Mouse (Mus musculus): Measurements from ENCODE around the gene Id1. TPM values are rescaled to one million over a fixed set of nuclear protein-coding genes. Genes with fewer than 3 reads are reported as not detected.

Gene Id1
- total RNA-seq, 2 experiments from 2014 or later, result 19.6 to 22.4 TPM

GRCm38 (mm10) chr2:152780466-152780865, 44.4 kb downstream of the Id1 start:
- DNase-seq (ENCODE audit: extremely low spot score in 1 of 2, low spot score in 1 of 2), result no peak

DNA sequence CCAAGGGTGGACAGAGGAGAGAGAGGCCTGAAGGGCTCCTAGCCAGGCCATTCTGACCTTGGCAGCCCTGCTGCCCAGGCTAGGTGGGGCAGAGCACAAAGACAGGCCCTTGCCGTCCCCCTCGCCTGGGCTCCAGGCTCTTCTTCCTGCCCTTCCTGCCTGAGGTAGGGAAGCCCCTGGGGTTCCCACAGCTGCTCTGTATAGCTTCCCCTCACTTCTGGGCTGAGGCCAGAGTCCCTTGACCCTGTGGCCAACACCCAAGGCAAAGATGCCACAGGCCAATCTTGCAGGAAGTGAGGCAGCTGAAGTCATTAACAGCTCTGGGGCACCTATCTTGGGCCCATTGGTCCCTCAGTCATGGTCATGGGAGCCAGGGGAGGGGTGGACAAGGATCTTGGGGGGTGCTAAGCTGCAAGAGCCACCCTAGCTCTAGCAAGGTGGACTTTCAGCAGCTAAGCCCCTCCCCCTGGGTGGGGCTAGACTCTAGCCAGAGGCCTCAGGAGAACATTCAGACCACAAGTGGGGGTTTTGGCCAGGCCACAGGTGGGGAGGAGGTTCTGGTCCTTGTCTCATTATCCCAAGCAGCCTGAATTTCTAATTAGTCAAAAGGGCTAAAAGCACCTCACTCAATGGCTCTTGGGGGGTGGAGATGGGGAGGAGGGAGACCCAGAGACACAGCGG, 45.1 kb downstream of the Id1 start:
- no peak for DNase-seq (ENCODE audit: extremely low spot score in 1 of 2, low spot score in 1 of 2)

- no peak for DNase-seq (ENCODE audit: extremely low spot score in 1 of 2, low spot score in 1 of 2)
Observed at GRCm38 (mm10) chr2:152782656-152783055, 46.6 kb downstream of the Id1 start.

DNA sequence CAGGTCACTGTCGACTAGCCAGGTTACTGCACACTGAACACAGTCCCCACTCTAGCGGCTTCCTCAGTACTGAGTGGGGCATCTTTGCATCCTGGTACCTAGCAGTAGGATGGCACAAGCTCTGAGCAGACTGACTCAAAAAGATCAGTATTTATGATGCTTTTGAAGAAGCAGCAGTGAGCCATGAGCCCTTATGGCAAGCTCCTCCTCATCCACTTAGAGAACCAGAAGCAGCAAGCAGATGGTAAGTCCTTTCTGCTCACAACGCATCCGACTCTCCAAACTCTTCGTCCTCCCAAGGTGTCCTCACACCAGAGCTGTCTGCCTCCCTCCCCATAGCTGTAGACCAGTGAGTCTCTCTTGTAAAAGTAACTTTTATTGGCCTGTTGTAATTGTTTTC, 47.2 kb downstream of the Id1 start:
- no peak for DNase-seq (ENCODE audit: extremely low spot score in 1 of 2, low spot score in 1 of 2)

- DNase-seq (ENCODE audit: extremely low spot score in 1 of 2, low spot score in 1 of 2), result no peak
Observed at GRCm38 (mm10) chr2:152784640-152785039, 48.6 kb downstream of the Id1 start.

DNA sequence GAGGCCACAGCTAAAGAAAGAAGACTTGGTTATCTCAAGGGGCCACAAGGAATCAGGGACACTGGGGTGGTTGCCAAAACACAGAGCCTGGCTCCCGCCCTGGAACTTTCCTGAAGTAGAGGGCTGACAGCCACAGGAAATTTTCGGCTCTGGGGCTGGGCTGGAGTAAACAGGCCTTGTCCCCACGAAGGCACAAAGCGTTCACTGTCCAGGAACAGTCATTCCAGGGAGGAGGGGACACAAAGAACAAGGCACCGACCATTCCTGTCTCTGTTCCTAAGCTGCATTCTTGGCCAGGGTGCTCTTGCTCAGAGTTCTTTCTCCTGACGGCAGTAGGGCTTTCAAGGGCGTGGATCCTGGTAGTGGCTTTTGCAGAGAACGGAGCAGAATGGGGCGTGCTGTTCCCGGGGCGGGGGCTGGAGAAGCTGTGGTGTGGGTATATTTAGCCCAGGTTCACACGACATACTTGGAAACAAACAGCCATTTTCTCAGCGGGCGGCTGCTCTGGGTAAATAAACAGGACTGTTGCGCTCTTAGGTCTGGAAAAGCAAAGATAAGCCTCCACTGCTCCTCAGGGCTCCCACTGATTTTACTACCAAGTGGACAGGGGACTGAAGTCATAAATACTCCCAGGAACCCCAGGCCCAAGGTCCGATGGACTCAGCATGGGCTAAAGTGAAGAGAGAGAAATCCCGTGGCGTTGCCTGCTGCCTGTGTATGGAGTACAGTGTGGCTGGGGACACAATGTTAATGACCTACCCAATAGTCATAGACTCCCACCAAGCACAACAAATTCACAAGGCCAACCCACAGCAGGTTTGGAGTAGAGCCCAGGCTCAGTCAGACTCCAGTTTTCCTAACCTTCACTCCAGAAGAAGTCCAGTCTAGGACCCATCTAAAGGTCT, 49.6 kb downstream of the Id1 start:
- DNase-seq (ENCODE audit: extremely low spot score in 1 of 2, low spot score in 1 of 2), result peak; percentile 45 to 55

Small RNA genes within 50 kb of the gene (microRNA-seq; reads per million reads assigned to microRNA genes)
- gene Gm23802, result 0 reads per million in 2 experiments

Other genes with a start within 250 kb of the Id1 start
- not detected for gene Defb22, start 246.1 kb upstream of the Id1 start, total RNA-seq (2021)
- gene Defb26, start 224.6 kb upstream of the Id1 start, total RNA-seq (2021), result not detected
- gene Defb28, start 218.0 kb upstream of the Id1 start, total RNA-seq (2021), result not detected
- gene Defb29, start 196.2 kb upstream of the Id1 start, total RNA-seq (2021), result not detected
- gene Gm17416, start 166.9 kb upstream of the Id1 start, total RNA-seq (2021), result not detected
- not detected for gene Defb21, start 163.5 kb upstream of the Id1 start, total RNA-seq (2021)
- not detected for gene Defb19, start 155.9 kb upstream of the Id1 start, total RNA-seq (2021)
- gene Defb45, start 136.9 kb upstream of the Id1 start, total RNA-seq (2021), result not detected
- gene Defb36, start 131.9 kb upstream of the Id1 start, total RNA-seq (2021), result not detected
- gene Defb25, start 113.2 kb upstream of the Id1 start, total RNA-seq (2021), result not detected
- gene Rem1, start 109.3 kb upstream of the Id1 start, total RNA-seq (2021), result 1 to 10 TPM in 1 of 2 experiments, under 1 TPM in 1; 0.98 to 1.5 TPM
- gene H13, start 66.8 kb upstream of the Id1 start, total RNA-seq (2021), result 10 to 100 TPM; 78.4 to 81.8 TPM
- gene Mcts2, start 49.2 kb upstream of the Id1 start, total RNA-seq (2021), result 10 to 100 TPM; 21.2 to 22.8 TPM
- 1 to 10 TPM; 2.0 to 2.7 TPM for gene Cox4i2, start 17.9 kb downstream of the Id1 start, total RNA-seq (2021)
- 100 to 1,000 TPM; 121 to 144 TPM for gene Bcl2l1, start 95.5 kb downstream of the Id1 start, total RNA-seq (2021)
- gene Tpx2, start 111.7 kb downstream of the Id1 start, total RNA-seq (2021), result 1 to 10 TPM; 1.5 to 2.6 TPM
- not detected for gene Mylk2, start 175.1 kb downstream of the Id1 start, total RNA-seq (2021)
- gene Foxs1, start 197.0 kb downstream of the Id1 start, total RNA-seq (2021), result 1 to 10 TPM in 1 of 2 experiments, under 1 TPM in 1; 0.56 to 1.0 TPM
- 10 to 100 TPM; 14.5 to 17.1 TPM for gene Dusp15, start 215.4 kb downstream of the Id1 start, total RNA-seq (2021)
- gene Ttll9, start 226.2 kb downstream of the Id1 start, total RNA-seq (2021), result 1 to 10 TPM in 1 of 2 experiments, under 1 TPM in 1; 0.94 to 1.3 TPM

Measured in layer of hippocampus, postnatal 25 days (tissue).